Mouse (Mus musculus) embryonic facial prominence, embryonic 10.5 days (tissue): ENCODE data around the gene BC029722. TPM values are rescaled to one million over a fixed set of nuclear protein-coding genes. Genes with fewer than 3 reads are reported as not detected.
A peak's percentile ranks its signal among the peaks of the same experiment; 100 is the strongest.

Source experiments
- DNase-seq: peaks from one replicate; pipeline ENCODE4 v3.0.0-alpha.2; 2017; ENCODE audit warnings: low spot score
- H3K27ac ChIP-seq: fragments of 300-500 bp; sonication (generic); replicated peaks from 2 replicates; pipeline ENCODE4 v1.5.1; 2016; ENCODE audit warnings: mild to moderate bottlenecking
- H3K27me3 ChIP-seq: fragments of 300-500 bp; sonication (generic); replicated peaks from 2 replicates; pipeline ENCODE4 v1.6.1; 2016; ENCODE audit warnings: low read depth, mild to moderate bottlenecking; ENCODE audit not compliant: poor library complexity, severe bottlenecking
- H3K36me3 ChIP-seq: fragments of 300-500 bp; sonication (generic); replicated peaks from 2 replicates; pipeline ENCODE4 v1.6.1; 2016; ENCODE audit warnings: mild to moderate bottlenecking, moderate library complexity
- H3K4me1 ChIP-seq: fragments of 300-500 bp; sonication (generic); 2 replicates; pipeline ENCODE4 v1.6.1; 2016
- H3K4me3 ChIP-seq: fragments of 300-500 bp; sonication (generic); 2 replicates; pipeline ENCODE4 v1.5.1; 2016; ENCODE audit warnings: mild to moderate bottlenecking, moderate library complexity
- H3K9me3 ChIP-seq: fragments of 300-500 bp; sonication (generic); 2 replicates; pipeline ENCODE4 v1.6.1; 2016; ENCODE audit warnings: mild to moderate bottlenecking
- WGBS: fragments of 180-500 bp; shearing (Covaris S2); methylation state at CpG from one replicate; pipeline ENCODE4 v1.1.7; 2016; 5-methylcytosine and 5-hydroxymethylcytosine counted together
- polyA plus RNA-seq: library from polyadenylated mRNA; unstranded; fragments of >200 nt; fragmentation: Nextera tagmentation; extraction: Ambion mirVana; gene quantifications from 2 replicates; pipeline ENCODE4 v1.2.1, GENCODE M21; 2016

The BC029722 gene
- 7.1 and 8.4 TPM in 2 replicates for polyA plus RNA-seq

- Histone ChIP-seq H3K4me3 (peak within 1 kb of the TSS; percentile 75), H3K4me1 (peaks cover 30% of the 10 kb centered on the region), H3K27ac (peak within 1 kb of the TSS; percentile 84), H3K36me3 (peaks cover 48% of the 10 kb centered on the region), H3K9me3 (no peaks in the 10 kb centered on the region), H3K27me3 (0 out of 2 replicates have a peak, but pooled peaks cover 9% of the 10 kb centered on the region)
- no peak for DNase-seq
Observed at GRCm38 (mm10) chr2:155819392-155819448, at the start of gene BC029722. BC029722 (minus strand) TSS chr2:155819426.

GRCm38 (mm10) chr2:155868320-155868719 is 49.1 kb upstream of the BC029722 start:
- DNase-seq = no peak
- H3K27ac ChIP-seq = no peak overlapping the region
- H3K4me1 ChIP-seq = peaks cover 8% of the 10 kb centered on the region
- no peaks in the 10 kb centered on the region for H3K9me3 ChIP-seq
- H3K27me3 ChIP-seq = no peaks in the 10 kb centered on the region
- peaks cover 37% of the 10 kb centered on the region for H3K36me3 ChIP-seq
- 95% methylated on average over 8 of the region's 8 CpGs for WGBS
- H3K4me3 ChIP-seq = no peak overlapping the region

- no peak overlapping the region for H3K4me3 ChIP-seq
- no peak for DNase-seq
- WGBS = 71% methylated on average over 11 of the region's 11 CpGs
Observed at GRCm38 (mm10) chr2:155863301-155863867, 44.2 kb upstream of the BC029722 start.

GRCm38 (mm10) chr2:155862573-155863300 is 43.5 kb upstream of the BC029722 start:
- H3K9me3 ChIP-seq = no peaks in the 10 kb centered on the region
- H3K27ac ChIP-seq = no peak overlapping the region
- no peak overlapping the region for H3K4me3 ChIP-seq
- peaks cover 9% of the 10 kb centered on the region for H3K4me1 ChIP-seq
- H3K27me3 ChIP-seq = no peaks in the 10 kb centered on the region
- H3K36me3 ChIP-seq = peaks cover 36% of the 10 kb centered on the region
- no peak for DNase-seq
- WGBS = 84% methylated on average over 13 of the region's 13 CpGs

More at GRCm38 (mm10) chr2:155863301-155863867, 44.2 kb upstream of the BC029722 start:
- Histone ChIP-seq H3K36me3 (peaks cover 37% of the 10 kb centered on the region), H3K27ac (no peak overlapping the region), H3K9me3 (no peaks in the 10 kb centered on the region), H3K4me1 (peaks cover 9% of the 10 kb centered on the region), H3K27me3 (no peaks in the 10 kb centered on the region)

- Histone ChIP-seq H3K4me1 (peaks cover 9% of the 10 kb centered on the region), H3K27ac (no peak overlapping the region), H3K27me3 (no peaks in the 10 kb centered on the region), H3K4me3 (no peak overlapping the region), H3K9me3 (no peaks in the 10 kb centered on the region), H3K36me3 (peaks cover 37% of the 10 kb centered on the region)
- no peak for DNase-seq
- 91% methylated on average over 6 of the region's 6 CpGs for WGBS
Observed at GRCm38 (mm10) chr2:155861581-155861980, 42.4 kb upstream of the BC029722 start.

- Histone ChIP-seq H3K27me3 (no peaks in the 10 kb centered on the region), H3K4me1 (peaks cover 9% of the 10 kb centered on the region), H3K27ac (no peak overlapping the region), H3K36me3 (peaks cover 50% of the 10 kb centered on the region), H3K4me3 (no peak overlapping the region), H3K9me3 (no peaks in the 10 kb centered on the region)
- WGBS = 85% methylated on average over 7 of the region's 7 CpGs
- no peak for DNase-seq
Observed at GRCm38 (mm10) chr2:155860102-155860501, 40.9 kb upstream of the BC029722 start.

- WGBS = 88% methylated on average over 5 of the region's 5 CpGs
- Histone ChIP-seq H3K4me3 (no peak overlapping the region), H3K4me1 (no peaks in the 10 kb centered on the region), H3K36me3 (peaks cover 90% of the 10 kb centered on the region), H3K9me3 (no peaks in the 10 kb centered on the region), H3K27ac (no peak overlapping the region), H3K27me3 (no peaks in the 10 kb centered on the region)
- DNase-seq = no peak
Observed at GRCm38 (mm10) chr2:155852536-155852935, 33.3 kb upstream of the BC029722 start.

- H3K9me3 ChIP-seq = no peaks in the 10 kb centered on the region
- no peaks in the 10 kb centered on the region for H3K4me1 ChIP-seq
- WGBS = 84% methylated on average over 7 of the region's 7 CpGs
- no peak overlapping the region for H3K27ac ChIP-seq
- H3K36me3 ChIP-seq = peaks cover 91% of the 10 kb centered on the region
- H3K27me3 ChIP-seq = no peaks in the 10 kb centered on the region
- no peak overlapping the region for H3K4me3 ChIP-seq
- DNase-seq = no peak
Observed at GRCm38 (mm10) chr2:155850120-155850519, 30.9 kb upstream of the BC029722 start.

- H3K4me1 ChIP-seq = no peaks in the 10 kb centered on the region
- DNase-seq = no peak
- H3K36me3 ChIP-seq = peaks cover 92% of the 10 kb centered on the region
- WGBS = 68% methylated on average over 7 of the region's 7 CpGs
- H3K27ac ChIP-seq = no peak overlapping the region
- no peaks in the 10 kb centered on the region for H3K27me3 ChIP-seq
- H3K9me3 ChIP-seq = no peaks in the 10 kb centered on the region
- no peak overlapping the region for H3K4me3 ChIP-seq
Observed at GRCm38 (mm10) chr2:155849464-155849863, 30.2 kb upstream of the BC029722 start.

- Histone ChIP-seq H3K36me3 (peaks cover 83% of the 10 kb centered on the region), H3K4me3 (no peak overlapping the region), H3K27me3 (no peaks in the 10 kb centered on the region), H3K9me3 (no peaks in the 10 kb centered on the region), H3K4me1 (no peaks in the 10 kb centered on the region), H3K27ac (no peak overlapping the region)
- peak; percentile 82 for DNase-seq
- WGBS = 40% methylated on average over 6 of the region's 6 CpGs
Observed at GRCm38 (mm10) chr2:155848291-155848690, 29.1 kb upstream of the BC029722 start.

GRCm38 (mm10) chr2:155846930-155847329 is 27.7 kb upstream of the BC029722 start:
- WGBS = 87% methylated on average over 8 of the region's 8 CpGs
- no peak overlapping the region for H3K4me3 ChIP-seq
- peaks cover 69% of the 10 kb centered on the region for H3K36me3 ChIP-seq
- H3K4me1 ChIP-seq = no peaks in the 10 kb centered on the region
- H3K27me3 ChIP-seq = no peaks in the 10 kb centered on the region
- no peak for DNase-seq
- no peak overlapping the region for H3K27ac ChIP-seq
- H3K9me3 ChIP-seq = no peaks in the 10 kb centered on the region

- no peaks in the 10 kb centered on the region for H3K4me1 ChIP-seq
- no peaks in the 10 kb centered on the region for H3K9me3 ChIP-seq
- no peaks in the 10 kb centered on the region for H3K36me3 ChIP-seq
- no peak overlapping the region for H3K27ac ChIP-seq
- DNase-seq = no peak
- peaks cover 14% of the 10 kb centered on the region; the same call in 1 of the 2 replicates for H3K27me3 ChIP-seq
- 88% methylated on average over 4 of the region's 4 CpGs for WGBS
- no peak overlapping the region for H3K4me3 ChIP-seq
Observed at GRCm38 (mm10) chr2:155838961-155839360, 19.7 kb upstream of the BC029722 start.

GRCm38 (mm10) chr2:155837961-155838360 is 18.7 kb upstream of the BC029722 start:
- Histone ChIP-seq H3K4me3 (no peak overlapping the region), H3K27me3 (peaks cover 14% of the 10 kb centered on the region; the same call in 1 of the 2 replicates), H3K4me1 (peaks cover 3% of the 10 kb centered on the region; the same call in 1 of the 2 replicates), H3K36me3 (no peaks in the 10 kb centered on the region), H3K9me3 (no peaks in the 10 kb centered on the region), H3K27ac (no peak overlapping the region)
- DNase-seq = no peak
- 73% methylated on average over 3 of the region's 3 CpGs for WGBS
